Mouse (Mus musculus): ENCODE results near the gene Ptpn14. TPM values are rescaled to one million over a fixed set of nuclear protein-coding genes. Genes with fewer than 3 reads are reported as not detected.

The Ptpn14 gene
- polyA plus RNA-seq, 1 experiment, result 14.1 TPM

GRCm38 (mm10) chr1:189885975-189886374 is 157.9 kb downstream of the Ptpn14 start:
- no peaks in the 10 kb centered on the region for H3K4me1 ChIP-seq (ENCODE audit: control insufficient read depth, insufficient read depth, insufficient read length, low read length)
- H3K27ac ChIP-seq (replicated peaks; ENCODE audit: low read depth, low read length), result no peak overlapping the region
- H3K4me3 ChIP-seq (ENCODE audit: insufficient read depth, low read depth, low read length), result no peak overlapping the region

GRCm38 (mm10) chr1:189887518-189887917 is 159.4 kb downstream of the Ptpn14 start:
- Histone ChIP-seq H3K27ac (replicated peaks; ENCODE audit: low read depth, low read length) (no peak overlapping the region), H3K4me3 (ENCODE audit: insufficient read depth, low read depth, low read length) (no peak overlapping the region), H3K4me1 (ENCODE audit: control insufficient read depth, insufficient read depth, insufficient read length, low read length) (no peaks in the 10 kb centered on the region)

GRCm38 (mm10) chr1:189888749-189889148 is 160.7 kb downstream of the Ptpn14 start:
- Histone ChIP-seq H3K27ac (replicated peaks; ENCODE audit: low read depth, low read length) (no peak overlapping the region), H3K4me1 (ENCODE audit: control insufficient read depth, insufficient read depth, insufficient read length, low read length) (no peaks in the 10 kb centered on the region), H3K4me3 (ENCODE audit: insufficient read depth, low read depth, low read length) (no peak overlapping the region)

GRCm38 (mm10) chr1:189894191-189894590 is 166.1 kb downstream of the Ptpn14 start:
- no peaks in the 10 kb centered on the region for H3K4me1 ChIP-seq (ENCODE audit: control insufficient read depth, insufficient read depth, insufficient read length, low read length)
- no peak overlapping the region for H3K27ac ChIP-seq (replicated peaks; ENCODE audit: low read depth, low read length)
- H3K4me3 ChIP-seq (ENCODE audit: insufficient read depth, low read depth, low read length), result no peak overlapping the region

- H3K4me3 ChIP-seq (ENCODE audit: insufficient read depth, low read depth, low read length), result no peak overlapping the region
- no peak overlapping the region for H3K27ac ChIP-seq (replicated peaks; ENCODE audit: low read depth, low read length)
- H3K4me1 ChIP-seq (ENCODE audit: control insufficient read depth, insufficient read depth, insufficient read length, low read length), result no peaks in the 10 kb centered on the region
Observed at GRCm38 (mm10) chr1:189897861-189898260, 169.8 kb downstream of the Ptpn14 start.

- no peaks in the 10 kb centered on the region for H3K4me1 ChIP-seq (ENCODE audit: control insufficient read depth, insufficient read depth, insufficient read length, low read length)
- H3K4me3 ChIP-seq (ENCODE audit: insufficient read depth, low read depth, low read length), result no peak overlapping the region
- no peak overlapping the region for H3K27ac ChIP-seq (replicated peaks; ENCODE audit: low read depth, low read length)
Observed at GRCm38 (mm10) chr1:189898708-189899107, 170.6 kb downstream of the Ptpn14 start.

- H3K4me3 ChIP-seq (ENCODE audit: insufficient read depth, low read depth, low read length), result no peak overlapping the region
- no peaks in the 10 kb centered on the region for H3K4me1 ChIP-seq (ENCODE audit: control insufficient read depth, insufficient read depth, insufficient read length, low read length)
- H3K27ac ChIP-seq (replicated peaks; ENCODE audit: low read depth, low read length), result no peak overlapping the region
Observed at GRCm38 (mm10) chr1:189899526-189899925, 171.5 kb downstream of the Ptpn14 start.

GRCm38 (mm10) chr1:189902413-189902812 is 174.3 kb downstream of the Ptpn14 start:
- no peaks in the 10 kb centered on the region for H3K4me1 ChIP-seq (ENCODE audit: control insufficient read depth, insufficient read depth, insufficient read length, low read length)
- no peak overlapping the region for H3K27ac ChIP-seq (replicated peaks; ENCODE audit: low read depth, low read length)

GRCm38 (mm10) chr1:189903169-189903568 is 175.1 kb downstream of the Ptpn14 start:
- H3K27ac ChIP-seq (replicated peaks; ENCODE audit: low read depth, low read length), result no peak overlapping the region
- H3K4me1 ChIP-seq (ENCODE audit: control insufficient read depth, insufficient read depth, insufficient read length, low read length), result no peaks in the 10 kb centered on the region
- H3K4me3 ChIP-seq (ENCODE audit: insufficient read depth, low read depth, low read length), result no peak overlapping the region

More at GRCm38 (mm10) chr1:189902413-189902812, 174.3 kb downstream of the Ptpn14 start:
- no peak overlapping the region for H3K4me3 ChIP-seq (ENCODE audit: insufficient read depth, low read depth, low read length)

- H3K4me3 ChIP-seq (ENCODE audit: insufficient read depth, low read depth, low read length), result no peak overlapping the region
- H3K27ac ChIP-seq (replicated peaks; ENCODE audit: low read depth, low read length), result no peak overlapping the region
- no peaks in the 10 kb centered on the region; the same call in 1 of the 2 replicates for H3K4me1 ChIP-seq (ENCODE audit: control insufficient read depth, insufficient read depth, insufficient read length, low read length)
Observed at GRCm38 (mm10) chr1:189910685-189911345, 182.7 kb downstream of the Ptpn14 start.

- H3K4me3 ChIP-seq (ENCODE audit: insufficient read depth, low read depth, low read length), result no peak overlapping the region
- no peak overlapping the region for H3K27ac ChIP-seq (replicated peaks; ENCODE audit: low read depth, low read length)
- peaks cover 2% of the 10 kb centered on the region; the same call in 1 of the 2 replicates for H3K4me1 ChIP-seq (ENCODE audit: control insufficient read depth, insufficient read depth, insufficient read length, low read length)
Observed at GRCm38 (mm10) chr1:189913093-189913760, 185.2 kb downstream of the Ptpn14 start.

- Histone ChIP-seq H3K27ac (replicated peaks; ENCODE audit: low read depth, low read length) (no peak overlapping the region), H3K4me1 (ENCODE audit: control insufficient read depth, insufficient read depth, insufficient read length, low read length) (0 out of 2 replicates have a peak, but pooled peaks cover 2% of the 10 kb centered on the region), H3K4me3 (ENCODE audit: insufficient read depth, low read depth, low read length) (no peak overlapping the region)
Observed at GRCm38 (mm10) chr1:189916422-189917125, 188.5 kb downstream of the Ptpn14 start.

GRCm38 (mm10) chr1:189917126-189917500 is 189.0 kb downstream of the Ptpn14 start:
- no peak overlapping the region for H3K27ac ChIP-seq (replicated peaks; ENCODE audit: low read depth, low read length)

GRCm38 (mm10) chr1:189919756-189920155 is 191.7 kb downstream of the Ptpn14 start:
- no peak overlapping the region for H3K27ac ChIP-seq (replicated peaks; ENCODE audit: low read depth, low read length)
- H3K4me3 ChIP-seq (ENCODE audit: insufficient read depth, low read depth, low read length), result no peak overlapping the region
- H3K4me1 ChIP-seq (ENCODE audit: control insufficient read depth, insufficient read depth, insufficient read length, low read length), result 0 out of 2 replicates have a peak, but pooled peaks cover 2% of the 10 kb centered on the region

More at GRCm38 (mm10) chr1:189917126-189917500, 189.0 kb downstream of the Ptpn14 start:
- H3K4me3 ChIP-seq (ENCODE audit: insufficient read depth, low read depth, low read length), result no peak overlapping the region
- H3K4me1 ChIP-seq (ENCODE audit: control insufficient read depth, insufficient read depth, insufficient read length, low read length), result 0 out of 2 replicates have a peak, but pooled peaks cover 2% of the 10 kb centered on the region

All from brown adipose tissue, adult 24 weeks (tissue).